Mouse (Mus musculus): ENCODE measurements at regions not wholly inside any gene's neighbourhood (a gene's known extent, or its start where the extent isn't known, plus 50 kb on each side); places are given as distances from the start of the nearest gene placed in this dataset.

DNA sequence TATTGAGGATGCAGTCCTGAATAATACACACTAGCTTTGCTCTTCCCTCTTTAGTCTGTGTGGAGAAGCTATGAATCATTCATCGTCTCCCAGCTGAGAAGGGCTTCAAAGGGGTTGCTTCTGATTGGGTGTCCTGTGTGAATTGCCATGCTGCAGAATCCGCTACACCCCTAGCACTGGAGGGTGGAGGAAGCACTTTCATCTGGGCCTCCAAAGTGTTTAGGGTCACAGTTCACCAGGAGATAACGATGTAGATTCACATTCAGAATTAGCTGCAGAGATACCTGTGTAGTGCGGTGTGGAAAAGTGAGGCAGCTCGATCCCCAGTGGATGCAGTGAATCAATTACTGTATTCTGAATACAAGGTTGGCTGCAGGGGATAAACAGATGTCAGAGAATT is 301.2 kb upstream of the Ednrb start:
- TF ChIP-seq CTCF (IDR thresholded peaks at IDR 0.05; ENCODE audit: extremely low read depth, insufficient read depth, low read length) (no peak), POLR2A (IDR thresholded peaks at IDR 0.05; ENCODE audit: extremely low read depth, insufficient read depth, low read length) (no peak)
